Mouse (Mus musculus) monocyte, adult 59 days (primary cell): ENCODE results near the gene Frmd8. TPM values are rescaled to one million over a fixed set of nuclear protein-coding genes. Genes with fewer than 3 reads are reported as not detected.

Source experiments
- total RNA-seq, 2 experiments: library from RNA; stranded (reverse); gene quantifications; one replicate each; pipeline ENCODE4 v1.2.4; 2023

The Frmd8 gene
- total RNA-seq: 10 to 100 TPM; 80.4 to 88.1 TPM

GRCm38 (mm10) chr19:5874969-5875480 is at the start of gene Frmd8:
Gene Frmd8 (minus strand): TSS chr19:5875274.

GRCm38 (mm10) chr19:5924713-5925093 is 49.6 kb upstream of the Frmd8 start, which contains the start of gene Cdc42ep2:
Gene Cdc42ep2 (minus strand): TSS chr19:5924816.

GRCm38 (mm10) chr19:5913007-5913719 is 38.1 kb upstream of the Frmd8 start, which contains the start of gene Dpf2:
Gene Dpf2 (minus strand): TSS chr19:5913010.

GRCm38 (mm10) chr19:5894002-5894678 is 19.1 kb upstream of the Frmd8 start, which contains the start of gene Tigd3:
Gene Tigd3 (minus strand): TSS chr19:5894149.

GRCm38 (mm10) chr19:5877618-5878361 is 2.7 kb upstream of the Frmd8 start, which contains the start of gene Slc25a45:
Gene Slc25a45 (plus strand): TSS chr19:5877808.

Other genes starting within 250 kb of the Frmd8 start
- 100 to 1,000 TPM; 150 to 154 TPM for gene Rela, start 237.8 kb downstream of the Frmd8 start, total RNA-seq
- gene Sipa1, start 211.6 kb downstream of the Frmd8 start, total RNA-seq: 100 to 1,000 TPM; 153 to 157 TPM
- gene Map3k11, start 186.5 kb downstream of the Frmd8 start, total RNA-seq: 100 to 1,000 TPM; 113 to 114 TPM
- 100 to 1,000 TPM; 112 to 131 TPM for gene Pcnx3, start 186.4 kb downstream of the Frmd8 start, total RNA-seq
- not detected for gene Kcnk7, start 170.9 kb downstream of the Frmd8 start, total RNA-seq
- gene Ehbp1l1, start 149.0 kb downstream of the Frmd8 start, total RNA-seq: 100 to 1,000 TPM; 236 to 244 TPM
- gene Fam89b, start 145.6 kb downstream of the Frmd8 start, total RNA-seq: 100 to 1,000 TPM in 1 of 2 experiments, 10 to 100 TPM in 1; 98.8 to 107 TPM
- gene Ltbp3, start 134.4 kb downstream of the Frmd8 start, total RNA-seq: 1 to 10 TPM; 3.8 to 5.4 TPM
- gene Scyl1, start 103.9 kb downstream of the Frmd8 start, total RNA-seq: 100 to 1,000 TPM in 1 of 2 experiments, 10 to 100 TPM in 1; 92.2 to 100 TPM
- 10 to 100 TPM; 77.6 to 84.5 TPM for gene Slc25a45, start 2.5 kb upstream of the Frmd8 start, total RNA-seq
- gene Tigd3, start 18.9 kb upstream of the Frmd8 start, total RNA-seq: 1 to 10 TPM; 1.1 to 1.6 TPM
- 100 to 1,000 TPM; 131 to 160 TPM for gene Dpf2, start 37.7 kb upstream of the Frmd8 start, total RNA-seq
- 10 to 100 TPM; 40.3 to 51.9 TPM for gene Cdc42ep2, start 49.5 kb upstream of the Frmd8 start, total RNA-seq
- 10 to 100 TPM; 29.1 to 38.4 TPM for gene Pola2, start 88.9 kb upstream of the Frmd8 start, total RNA-seq
- gene Slc22a20, start 110.9 kb upstream of the Frmd8 start, total RNA-seq: not detected
- gene Capn1, start 140.6 kb upstream of the Frmd8 start, total RNA-seq: 10 to 100 TPM; 64.1 to 69.8 TPM
- 10 to 100 TPM; 56.0 to 57.8 TPM for gene Syvn1, start 171.3 kb upstream of the Frmd8 start, total RNA-seq
- gene Mrpl49, start 182.5 kb upstream of the Frmd8 start, total RNA-seq: 10 to 100 TPM; 15.0 to 15.8 TPM
- gene Fau, start 182.6 kb upstream of the Frmd8 start, total RNA-seq: 1,000 to 10,000 TPM; 2,789 to 3,006 TPM
- 10 to 100 TPM; 13.9 to 14.4 TPM for gene Znhit2, start 185.9 kb upstream of the Frmd8 start, total RNA-seq
- gene Tm7sf2, start 193.1 kb upstream of the Frmd8 start, total RNA-seq: 10 to 100 TPM; 16.3 to 21.0 TPM
- gene Vps51, start 202.0 kb upstream of the Frmd8 start, total RNA-seq: 100 to 1,000 TPM; 118 to 121 TPM
- gene Tmem262, start 204.8 kb upstream of the Frmd8 start, total RNA-seq: not detected
- 1 to 10 TPM in 1 of 2 experiments, not detected in 1; 1.5 TPM for gene Gm28374, start 207.0 kb upstream of the Frmd8 start, total RNA-seq
- 10 to 100 TPM; 43.3 to 45.6 TPM for gene Zfpl1, start 209.7 kb upstream of the Frmd8 start, total RNA-seq
- 1 to 10 TPM in 1 of 2 experiments, under 1 TPM in 1; 0.85 to 1.2 TPM for gene Cdca5, start 209.7 kb upstream of the Frmd8 start, total RNA-seq
- 1 to 10 TPM in 1 of 2 experiments, not detected in 1; 1.2 TPM for gene AC131692.1, start 219.1 kb upstream of the Frmd8 start, total RNA-seq
- not detected for gene Naaladl1, start 230.5 kb upstream of the Frmd8 start, total RNA-seq
- gene Sac3d1, start 243.4 kb upstream of the Frmd8 start, total RNA-seq: 10 to 100 TPM; 10.7 to 11.4 TPM